Mouse (Mus musculus) small intestine, adult 2 months (tissue): ENCODE data around the gene Cckbr.

Experiments used
- CTCF ChIP-seq: fragments of 200-500 bp; IDR thresholded peaks from 2 replicates; pipeline ENCODE4 v1.5.1; 2012; ENCODE audit warnings: low read depth, mild to moderate bottlenecking, control low read depth, inconsistent platforms, low read length, moderate library complexity, mixed read lengths; ENCODE audit not compliant: insufficient replicate concordance, insufficient read length; ENCODE audit errors: extremely low read depth
- POLR2A ChIP-seq: fragments of 200-500 bp; IDR thresholded peaks from 2 replicates; pipeline ENCODE4 v1.6.1; 2012; ENCODE audit warnings: low read depth, mild to moderate bottlenecking, control low read depth, inconsistent platforms, low read length, moderate library complexity

- no peak for TF ChIP-seq CTCF
- TF ChIP-seq POLR2A, result no peak; the same call in 1 of the 2 replicates
Measured at GRCm38 (mm10) chr7:105481505-105482411, 56.2 kb downstream of the Cckbr start, which contains the start of gene Cavin3.
